Mouse (Mus musculus) hindlimb bud, embryonic 11.5 days (tissue): Measurements from ENCODE around the gene Srbd1.

ENCODE experiments used
- DNase-seq: peaks from one replicate; pipeline ENCODE4 v3.0.0-alpha.2; 2012; ENCODE audit warnings: low read depth, low spot score; ENCODE audit errors: extremely low spot score

Gene Srbd1

DNA sequence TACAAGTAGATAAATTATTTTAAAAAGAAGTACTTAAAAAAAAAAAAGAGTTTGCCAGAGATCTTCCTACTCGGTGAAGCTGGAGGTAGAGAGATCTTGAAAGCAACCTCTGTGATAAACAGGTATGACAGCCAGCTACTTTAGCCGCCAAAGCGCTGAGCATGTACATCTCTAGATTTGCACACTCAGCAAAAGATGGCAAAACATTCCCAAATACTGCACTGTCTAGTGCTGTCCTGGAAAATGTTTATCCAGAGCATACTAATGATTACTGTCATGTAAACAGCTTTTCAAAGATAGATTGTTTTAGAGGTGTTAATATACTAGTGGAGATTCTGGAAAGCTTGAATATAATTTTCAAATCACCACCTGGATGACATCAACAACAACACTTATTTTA is 109.4 kb downstream of the Srbd1 start:
- no peak for DNase-seq

DNA sequence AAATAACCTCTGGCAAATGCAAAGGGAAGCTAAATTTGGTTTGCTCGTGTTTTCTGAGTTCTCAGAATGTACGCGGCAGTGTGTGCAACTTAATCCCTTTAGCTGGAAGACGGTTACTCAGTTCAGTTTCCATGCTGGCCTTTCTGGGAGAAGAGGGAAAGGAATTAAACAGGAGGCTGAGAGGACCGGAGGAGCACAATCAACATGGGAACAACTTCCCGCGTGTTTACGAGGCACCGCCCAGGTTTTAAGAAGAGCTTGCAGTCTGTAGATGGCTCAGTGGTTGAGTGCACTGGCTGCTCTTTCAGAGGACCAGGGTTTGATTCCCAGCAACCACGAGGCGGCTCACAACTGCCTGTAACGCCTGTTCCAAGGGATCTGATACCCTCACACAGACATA is 109.8 kb downstream of the Srbd1 start:
- DNase-seq, result no peak

DNA sequence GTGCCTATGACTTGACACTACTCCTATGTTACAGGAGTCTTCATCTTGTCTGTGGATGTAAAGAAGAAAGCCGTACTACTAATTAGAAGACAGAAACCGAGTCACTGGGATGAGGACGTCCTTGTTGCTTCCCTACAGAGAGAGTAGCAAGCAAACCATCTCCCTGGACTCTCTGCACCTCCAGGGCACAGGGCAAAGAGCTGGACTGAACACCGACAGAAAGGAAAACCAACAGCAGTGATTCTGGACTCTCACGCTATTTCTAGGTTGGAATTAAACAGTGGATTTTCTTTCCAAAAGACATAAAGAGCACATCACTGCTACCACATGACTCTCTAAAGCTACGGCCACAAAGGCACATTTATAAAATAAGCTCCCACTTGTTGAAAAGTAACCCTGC is 110.3 kb downstream of the Srbd1 start:
- DNase-seq, result no peak

DNA sequence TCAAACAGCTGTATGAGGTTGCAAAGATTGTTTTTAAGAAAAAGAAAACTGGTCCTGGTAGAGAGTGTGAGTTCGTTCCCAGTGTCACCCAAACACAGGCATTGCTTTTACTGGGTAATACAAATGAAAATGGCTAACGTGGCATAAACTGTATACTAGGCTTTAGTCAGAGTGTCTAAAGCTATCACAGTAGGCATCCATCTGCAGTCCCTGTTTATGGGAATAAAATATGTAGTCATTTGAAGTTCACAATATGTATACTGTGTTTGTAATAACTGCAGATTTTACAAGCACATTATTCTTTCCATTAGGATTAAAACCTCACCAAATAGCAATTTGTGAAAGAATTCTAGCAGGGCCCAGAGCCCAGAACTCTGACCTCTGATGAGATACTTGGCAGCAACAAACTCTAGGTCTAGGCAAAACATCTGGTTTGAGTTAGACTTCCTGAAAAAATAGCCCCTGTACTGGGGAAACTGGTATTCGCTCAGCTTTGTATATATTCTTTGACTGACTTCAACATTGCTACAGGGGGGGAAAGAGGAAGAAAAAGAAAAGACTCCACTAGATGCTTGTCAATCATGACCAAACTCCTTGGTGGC is 112.8 kb downstream of the Srbd1 start:
- peak; percentile 62 for DNase-seq

DNA sequence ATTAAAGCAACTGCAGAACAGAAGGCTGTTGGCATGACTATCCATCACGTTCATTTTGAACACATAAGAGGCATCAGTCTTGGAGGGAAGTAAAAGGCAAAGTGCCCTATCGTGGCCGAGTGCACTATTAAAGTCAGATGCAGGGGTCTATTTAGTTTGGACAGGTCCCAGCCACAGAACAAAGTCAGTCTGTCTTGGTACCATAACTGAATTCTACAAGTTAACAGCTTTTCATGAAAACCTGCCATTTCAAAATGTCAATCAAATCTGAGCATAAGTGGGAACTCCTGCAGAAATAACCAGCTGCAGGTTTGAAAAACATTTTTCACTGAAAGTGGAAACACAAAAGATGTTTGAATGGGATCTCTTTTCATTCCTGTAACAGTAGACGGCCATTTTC is 115.0 kb downstream of the Srbd1 start:
- no peak for DNase-seq

DNA sequence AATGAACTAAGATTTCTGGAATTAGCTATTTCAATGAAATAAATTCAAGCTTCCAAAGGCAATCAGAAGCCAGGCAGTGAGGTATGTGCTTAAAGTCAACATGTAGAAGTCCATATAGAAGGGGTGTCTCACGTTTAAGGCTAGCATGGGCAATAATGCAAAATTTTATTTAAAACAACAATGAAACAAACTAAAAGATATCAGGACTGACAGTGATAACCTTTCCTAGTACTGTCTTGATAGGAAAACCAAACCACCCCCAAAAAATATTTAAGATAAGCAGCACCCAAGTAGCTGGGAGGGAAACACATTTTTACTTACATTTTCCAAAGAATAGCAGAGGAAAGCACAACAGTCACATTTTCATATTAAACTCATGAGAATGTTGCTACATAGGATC is 115.8 kb downstream of the Srbd1 start:
- DNase-seq, result no peak

DNA sequence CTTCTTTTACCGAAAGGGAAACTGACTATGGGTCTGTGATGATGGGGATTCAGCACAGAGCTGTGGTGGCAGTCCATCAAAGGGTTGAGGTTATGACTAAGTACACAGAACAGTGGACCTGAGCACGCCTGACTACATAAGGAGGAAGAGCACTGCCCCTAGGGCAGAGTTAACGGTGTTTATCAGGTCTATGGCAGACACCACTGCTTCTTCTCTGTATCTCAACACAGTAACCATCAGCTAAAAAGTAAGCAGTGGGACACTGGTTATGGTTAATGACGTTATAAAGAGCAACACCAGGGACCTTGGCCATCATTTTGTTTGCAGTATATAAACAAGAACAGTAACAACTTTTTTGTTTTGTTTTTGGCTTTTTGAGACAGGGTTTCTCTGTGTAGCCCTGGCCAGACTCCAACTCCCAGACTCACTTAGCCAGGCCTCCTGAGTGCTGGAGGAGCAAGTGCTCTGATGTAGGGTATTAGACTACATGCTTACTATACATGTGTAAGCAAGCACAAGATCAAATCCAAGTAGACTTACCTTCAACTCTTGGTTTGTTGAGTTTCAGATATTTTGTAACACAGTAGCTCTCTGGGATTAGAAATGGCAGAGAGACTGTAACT is 117.3 kb downstream of the Srbd1 start:
- no peak for DNase-seq

DNA sequence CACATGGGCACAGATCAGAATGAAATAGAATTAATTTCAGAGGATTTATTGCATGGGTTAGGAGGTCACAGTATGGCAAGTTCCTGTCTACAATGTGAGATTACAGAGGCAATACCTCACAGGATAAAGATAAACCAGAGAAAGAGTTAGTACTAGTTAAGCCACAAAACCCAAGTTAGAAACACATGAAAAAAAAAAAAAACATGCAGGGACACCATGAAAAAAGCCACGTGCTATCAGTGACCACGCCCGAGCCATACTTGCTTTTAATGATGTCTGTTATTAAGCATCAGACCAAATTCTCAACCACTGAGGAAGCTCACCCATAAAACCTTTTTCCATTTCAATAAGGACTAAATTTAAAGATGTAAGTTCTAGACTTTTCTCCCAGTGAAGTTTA is 120.4 kb downstream of the Srbd1 start:
- no peak for DNase-seq

DNA sequence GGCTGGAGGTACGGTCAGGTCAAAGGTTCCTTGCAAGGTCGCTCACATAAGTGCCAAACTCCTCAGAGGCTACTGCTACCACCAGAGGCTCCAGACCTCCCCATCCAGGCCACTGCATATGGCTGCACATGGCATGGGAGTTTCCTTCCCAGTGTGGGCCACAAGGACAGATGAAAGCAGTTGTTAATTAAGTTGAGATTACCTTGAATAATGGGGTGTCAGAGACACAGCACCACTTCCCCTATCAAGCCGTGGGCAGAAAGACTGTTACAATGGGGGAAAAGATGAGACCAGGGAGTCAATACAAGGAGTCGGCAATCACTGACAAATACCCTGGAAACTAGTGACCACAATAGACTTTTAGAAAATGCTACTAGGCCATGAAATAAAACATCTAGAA is 122.6 kb downstream of the Srbd1 start:
- DNase-seq, result no peak

DNA sequence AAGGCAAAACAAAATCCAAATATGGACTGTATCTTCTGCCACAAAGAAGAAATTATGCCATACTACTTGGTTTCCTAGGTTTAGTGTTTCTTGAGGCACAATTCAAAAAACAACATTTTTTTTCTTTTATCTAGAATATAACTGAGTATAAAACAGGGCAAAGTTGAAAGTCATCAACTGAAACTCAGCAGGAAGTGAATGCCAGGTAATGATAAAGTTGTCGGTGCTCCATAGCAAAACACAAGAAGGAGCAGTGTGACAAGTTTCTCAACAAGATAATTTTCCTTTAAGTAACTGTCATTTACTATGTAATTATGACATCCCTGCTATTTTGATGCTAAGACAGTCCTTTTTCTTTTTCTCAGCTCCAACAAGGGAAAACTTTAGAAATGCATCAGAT is 123.2 kb downstream of the Srbd1 start:
- DNase-seq, result no peak

DNA sequence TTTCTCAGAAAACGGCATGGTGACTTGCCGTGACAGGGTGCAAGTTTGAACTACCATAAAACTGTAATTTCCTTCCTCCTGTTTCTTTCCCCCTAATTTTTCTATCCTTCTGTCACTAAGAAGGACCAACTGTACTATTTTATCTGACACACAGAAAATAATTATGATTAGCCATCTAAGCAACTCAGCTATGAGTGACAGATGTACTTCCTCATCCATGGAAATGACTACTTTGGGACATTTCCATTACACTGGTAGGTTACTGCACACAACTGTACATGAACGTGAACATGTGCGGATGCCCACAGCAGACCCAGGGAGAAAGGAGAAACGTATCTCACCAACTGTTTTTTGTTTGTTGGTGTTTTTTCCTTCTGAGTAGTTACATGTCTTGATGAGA is 123.7 kb downstream of the Srbd1 start:
- DNase-seq, result no peak

DNA sequence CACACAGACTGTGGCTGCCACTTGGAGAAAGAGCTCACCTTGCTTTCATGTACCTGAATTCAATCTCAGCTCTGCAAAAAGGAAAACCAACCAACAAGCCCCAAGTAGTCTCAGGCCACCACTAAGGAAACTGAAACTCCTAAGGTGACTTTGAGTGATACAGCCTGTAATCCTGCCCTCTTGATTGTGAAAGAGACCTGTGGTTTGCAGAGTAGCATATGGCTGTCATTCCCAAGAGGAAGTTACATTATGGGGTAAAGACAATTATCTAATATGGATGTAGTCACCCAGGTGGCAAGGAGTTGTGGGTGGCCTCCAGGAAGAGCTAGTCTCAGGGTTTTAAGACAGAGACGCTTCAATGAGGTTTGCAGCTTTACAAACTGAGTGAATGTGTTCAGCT is 125.2 kb downstream of the Srbd1 start:
- no peak for DNase-seq

DNA sequence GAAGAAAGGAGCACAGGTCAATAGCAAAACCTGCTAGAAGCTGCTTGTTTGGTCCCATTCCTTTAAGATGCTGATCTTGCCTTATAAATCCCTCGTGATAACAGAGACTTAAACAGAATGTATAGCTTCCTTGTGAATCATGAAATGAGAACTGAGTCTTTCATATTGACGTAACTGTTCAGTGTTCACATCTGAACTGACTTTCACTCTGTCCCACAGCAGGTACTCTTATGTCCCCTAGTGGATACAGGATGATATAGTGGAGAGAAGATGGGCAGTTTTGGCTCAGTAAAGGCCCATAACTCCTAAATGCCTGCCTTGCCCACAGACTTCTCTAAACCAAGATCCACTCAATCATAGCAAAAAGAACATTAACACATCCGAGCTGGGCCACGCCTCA is 130.7 kb downstream of the Srbd1 start:
- no peak for DNase-seq

DNA sequence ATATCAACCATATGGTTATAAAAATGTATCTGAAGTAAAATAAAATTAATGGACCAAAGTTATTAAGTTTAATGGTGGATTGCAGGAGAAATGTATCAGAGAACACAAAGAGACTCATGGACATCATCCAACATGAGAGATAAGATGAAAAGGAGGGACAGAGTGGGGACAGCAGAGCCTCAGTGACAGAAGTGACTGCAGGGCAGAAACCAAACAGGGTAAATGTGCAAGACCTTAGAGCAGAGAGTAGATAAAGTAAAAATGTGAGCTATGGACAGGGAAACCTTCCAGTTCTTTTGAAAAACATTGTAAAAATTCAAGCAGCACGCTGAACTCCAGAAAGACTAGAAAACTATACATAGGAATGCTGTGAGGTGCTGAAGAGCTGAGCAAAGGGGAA is 132.4 kb downstream of the Srbd1 start:
- no peak for DNase-seq

DNA sequence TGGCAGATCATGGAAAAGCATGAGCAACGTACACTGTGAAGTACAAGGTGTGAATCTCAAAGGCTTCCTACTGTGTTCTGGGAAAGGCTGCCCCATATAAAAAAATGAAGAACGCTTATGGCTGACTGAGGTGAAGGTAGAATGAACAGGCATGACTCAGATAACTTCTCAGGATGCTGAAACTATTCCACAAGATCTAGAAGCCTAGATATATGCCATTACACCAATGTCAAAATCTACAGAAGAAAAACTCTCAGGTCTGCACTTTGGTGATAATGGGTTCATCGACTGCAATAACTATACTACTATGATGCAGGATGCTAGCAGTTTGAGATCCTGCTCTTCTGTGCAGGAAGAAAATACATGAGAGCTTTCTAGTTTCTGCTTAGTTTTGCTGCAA is 133.1 kb downstream of the Srbd1 start:
- DNase-seq, result no peak

DNA sequence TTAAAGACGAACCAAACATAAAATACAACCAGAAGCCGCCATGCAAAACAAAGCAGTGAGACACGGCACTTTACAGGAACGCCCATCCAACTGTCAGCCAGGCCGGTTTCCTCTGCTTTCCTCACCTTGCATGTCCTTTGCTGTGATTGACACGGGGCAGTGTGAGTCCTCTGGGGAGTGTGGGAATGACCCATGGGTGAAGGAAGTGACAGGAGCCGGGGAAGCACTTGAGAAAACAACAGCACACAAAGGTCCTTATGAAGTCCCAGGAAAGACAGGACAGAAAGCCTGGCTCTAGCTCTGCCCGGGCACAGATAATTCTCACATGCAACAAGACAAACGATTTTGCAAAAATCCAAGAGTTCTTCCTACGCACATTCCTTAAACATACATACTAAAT is 136.6 kb downstream of the Srbd1 start:
- DNase-seq, result no peak

DNA sequence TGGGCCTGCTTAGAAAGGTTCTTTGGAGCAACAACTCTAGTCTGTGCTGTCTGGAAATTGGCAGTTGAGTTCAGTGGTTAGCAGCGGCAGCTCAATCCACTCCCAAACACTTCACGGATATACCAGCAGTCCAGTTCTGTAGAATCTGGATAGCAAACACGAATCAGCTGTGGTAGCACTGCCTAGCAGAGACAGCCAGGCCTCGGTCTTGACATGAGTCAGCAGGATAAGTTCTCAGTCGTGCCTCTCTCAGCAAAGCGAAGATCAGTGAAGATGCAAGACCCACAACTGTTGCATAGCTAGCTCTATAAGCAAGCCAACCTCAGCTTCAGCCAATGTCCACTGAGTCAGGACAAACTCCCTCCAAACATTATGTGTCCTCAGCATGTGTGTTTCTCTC is 142.9 kb downstream of the Srbd1 start:
- no peak for DNase-seq

DNA sequence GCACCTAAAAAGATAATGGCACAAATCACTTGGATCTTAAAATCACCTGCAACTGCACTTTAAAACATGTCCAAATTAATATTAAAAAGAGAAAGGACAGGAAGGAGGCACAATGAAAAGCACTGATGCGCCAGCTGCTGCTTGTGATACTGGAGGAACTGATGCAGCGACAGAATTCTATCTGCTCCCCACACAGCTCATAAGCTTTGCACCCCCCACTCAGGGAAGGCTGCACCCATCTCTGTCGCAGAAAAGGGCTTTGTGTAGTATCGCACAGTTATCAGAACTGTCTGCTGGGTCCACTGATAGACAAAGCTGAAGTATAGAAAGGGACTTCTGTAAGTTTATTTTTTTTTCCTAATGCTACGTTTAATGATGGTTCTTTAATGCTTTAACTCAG is 143.3 kb downstream of the Srbd1 start:
- no peak for DNase-seq

DNA sequence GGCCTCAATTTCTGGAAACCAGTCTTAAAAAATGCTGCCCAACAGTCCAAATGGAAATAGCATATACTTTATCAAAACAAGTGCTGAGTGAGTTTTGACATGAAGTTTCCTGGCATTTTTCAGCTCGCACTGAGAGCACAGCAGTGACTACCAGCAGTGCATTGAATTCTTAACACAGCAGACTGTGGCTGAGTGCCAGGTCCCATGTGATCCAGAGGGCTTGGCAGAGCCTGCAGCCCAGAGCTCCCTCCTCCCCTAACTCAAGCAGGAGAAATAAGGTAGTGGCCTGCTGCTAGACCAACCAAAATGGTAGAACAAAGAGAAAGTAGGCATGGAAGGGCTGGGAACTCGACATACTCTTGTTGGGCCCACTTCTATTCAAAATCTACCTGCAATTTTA is 149.2 kb downstream of the Srbd1 start:
- no peak for DNase-seq

DNA sequence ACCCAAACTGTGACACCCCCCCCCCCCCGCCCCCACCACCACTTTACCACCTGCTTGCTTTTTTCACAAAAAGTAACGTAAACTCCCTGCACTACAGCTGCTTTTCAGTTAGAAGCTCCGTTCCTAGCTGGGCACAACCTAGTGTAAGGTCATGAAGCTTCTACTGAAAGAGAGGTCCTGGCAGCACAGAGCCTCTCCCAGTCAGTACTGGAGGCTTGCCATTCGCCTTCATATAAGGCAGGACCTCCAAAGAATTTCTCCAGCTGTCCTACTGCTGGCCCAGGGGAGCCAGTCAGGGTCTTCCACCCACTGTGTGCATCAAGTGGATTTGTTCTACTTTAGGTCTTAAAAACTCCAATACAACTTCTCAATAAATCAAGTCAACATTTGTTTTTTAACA is 149.9 kb downstream of the Srbd1 start:
- DNase-seq, result no peak

DNA sequence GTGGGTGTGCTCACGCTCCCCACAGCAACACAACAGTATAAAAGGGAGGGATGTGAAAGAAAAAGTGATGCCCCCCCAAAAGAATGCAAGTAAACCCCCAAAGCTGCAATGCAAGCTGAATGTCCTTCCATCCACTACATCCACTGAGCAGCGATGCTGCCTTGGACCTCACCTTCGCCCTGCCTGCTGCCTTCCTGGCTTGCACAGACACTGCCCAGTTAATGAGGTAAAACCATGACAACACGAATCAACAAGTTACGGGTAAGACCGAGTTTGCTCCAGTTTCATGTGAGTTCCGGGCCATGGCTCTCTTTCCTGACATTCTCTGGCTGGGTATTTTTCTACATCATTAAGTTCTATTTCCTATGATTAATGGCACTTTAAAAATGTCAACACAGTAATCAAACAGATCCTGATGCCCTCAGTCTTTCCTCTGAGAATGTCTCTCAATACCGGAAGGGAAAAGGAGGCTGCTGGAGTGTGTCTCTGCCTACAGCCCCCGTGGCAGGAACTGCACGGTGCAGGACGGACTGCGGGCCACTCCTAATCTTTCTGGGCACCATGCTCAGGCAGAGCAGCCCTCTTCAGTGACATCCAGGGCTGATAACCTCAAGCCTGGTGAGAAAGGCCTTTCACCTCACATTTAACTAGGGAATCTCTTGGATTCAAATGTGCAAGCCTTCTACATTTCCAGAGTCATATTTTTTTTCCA is 155.8 kb downstream of the Srbd1 start:
- peak; percentile 44 for DNase-seq

DNA sequence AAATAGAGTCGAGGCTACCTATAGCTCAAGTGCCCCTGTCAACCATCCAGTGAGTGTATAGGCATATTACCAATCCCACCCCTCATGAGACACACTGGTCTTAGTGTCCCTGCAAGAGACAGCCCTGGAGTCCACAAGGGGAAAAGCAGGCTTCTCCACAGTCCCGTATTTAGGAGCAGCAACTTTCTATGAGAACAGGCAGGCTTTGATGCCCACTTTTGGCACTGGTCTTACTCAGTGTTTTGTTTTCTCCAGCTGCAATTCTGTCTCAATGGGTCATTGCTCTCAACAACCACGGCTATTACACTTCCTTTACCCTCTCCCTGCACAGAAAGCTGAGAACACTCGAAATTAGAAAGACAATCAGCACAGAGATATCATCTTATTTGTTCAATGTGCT is 157.4 kb downstream of the Srbd1 start:
- no peak for DNase-seq

DNA sequence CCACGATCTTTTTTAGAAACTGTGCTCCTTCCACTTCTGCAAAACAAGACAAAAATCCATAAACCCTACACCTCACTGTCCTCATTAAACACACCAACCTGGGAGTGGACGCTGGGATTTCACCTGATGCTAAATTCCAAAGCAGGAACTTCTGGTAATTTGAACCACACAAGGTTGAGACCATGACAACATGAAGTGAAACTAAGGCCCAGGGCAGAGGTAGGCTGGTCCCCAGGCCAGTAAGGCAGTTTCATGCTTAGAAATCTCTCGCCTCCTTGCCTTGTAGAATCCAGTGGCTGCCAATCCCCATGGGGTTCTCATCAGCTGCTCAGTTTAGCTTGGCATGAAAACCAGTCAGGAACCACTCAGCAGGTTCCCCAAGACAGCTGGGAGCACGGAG is 158.4 kb downstream of the Srbd1 start:
- DNase-seq, result no peak
